Mouse (Mus musculus): ENCODE data around the gene Bicdl2. TPM values are rescaled to one million over a fixed set of nuclear protein-coding genes. Genes with fewer than 3 reads are reported as not detected.

Gene Bicdl2
- polyA plus RNA-seq, 1 experiment from 2014 or later: 0.29 TPM

DNA sequence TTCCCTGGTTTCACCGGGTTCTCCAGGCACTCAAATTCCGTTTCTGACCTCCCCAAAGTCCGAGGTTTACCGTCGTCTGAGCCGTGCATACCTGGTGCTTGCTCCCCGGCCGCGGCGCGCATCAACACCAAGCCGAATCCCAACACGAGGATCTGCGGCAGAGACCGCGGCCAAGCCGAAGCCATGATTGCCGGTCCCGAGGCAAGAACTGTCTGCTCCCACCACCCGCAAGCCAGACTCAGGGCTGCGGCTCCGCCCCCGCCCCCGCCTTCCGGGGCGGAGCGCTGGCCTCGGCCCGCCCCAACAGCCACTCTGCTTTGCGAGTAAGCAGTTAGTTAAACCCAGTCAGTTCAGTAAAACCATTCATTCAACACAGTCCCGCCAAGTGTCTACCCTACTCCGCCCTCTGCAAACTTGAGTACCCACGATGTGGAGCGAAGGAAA, 17.0 kb downstream of the Bicdl2 start, which contains the start of gene Tnfrsf12a:
Tnfrsf12a (minus strand) TSS at position 233 of the 444 bp plus-strand sequence.
- Histone ChIP-seq H3K4me1 (ENCODE audit: control insufficient read depth, insufficient read depth, low read length) (peaks cover 10% of the 10 kb centered on the region; the same call in 1 of the 2 replicates), H3K4me2 (ENCODE audit: low read depth, low read length) (peak within 1 kb of the TSS; percentile 82), H3K9ac (replicated peaks; ENCODE audit: low read depth, low read length) (peak within 1 kb of the TSS; percentile 37; the same call in 1 of the 2 replicates), H3K4me3 (ENCODE audit: low read depth, low read length) (peak within 1 kb of the TSS; percentile 39), H3K36me3 (ENCODE audit: control insufficient read depth, insufficient read depth, low read length) (no peaks in the 10 kb centered on the region), H3K27ac (ENCODE audit: low read depth, low read length) (no peak within 1 kb of the TSS; the same call in 1 of the 2 replicates), H3K9me3 (ENCODE audit: control insufficient read depth, low read length) (no peaks in the 10 kb centered on the region), H3K27me3 (ENCODE audit: control insufficient read depth, insufficient read depth, low read length) (peaks cover 22% of the 10 kb centered on the region)
- WGBS: under 1% methylated on average over 34 of the region's 34 CpGs
- ATAC-seq (ENCODE audit: low read depth): no peak

DNA sequence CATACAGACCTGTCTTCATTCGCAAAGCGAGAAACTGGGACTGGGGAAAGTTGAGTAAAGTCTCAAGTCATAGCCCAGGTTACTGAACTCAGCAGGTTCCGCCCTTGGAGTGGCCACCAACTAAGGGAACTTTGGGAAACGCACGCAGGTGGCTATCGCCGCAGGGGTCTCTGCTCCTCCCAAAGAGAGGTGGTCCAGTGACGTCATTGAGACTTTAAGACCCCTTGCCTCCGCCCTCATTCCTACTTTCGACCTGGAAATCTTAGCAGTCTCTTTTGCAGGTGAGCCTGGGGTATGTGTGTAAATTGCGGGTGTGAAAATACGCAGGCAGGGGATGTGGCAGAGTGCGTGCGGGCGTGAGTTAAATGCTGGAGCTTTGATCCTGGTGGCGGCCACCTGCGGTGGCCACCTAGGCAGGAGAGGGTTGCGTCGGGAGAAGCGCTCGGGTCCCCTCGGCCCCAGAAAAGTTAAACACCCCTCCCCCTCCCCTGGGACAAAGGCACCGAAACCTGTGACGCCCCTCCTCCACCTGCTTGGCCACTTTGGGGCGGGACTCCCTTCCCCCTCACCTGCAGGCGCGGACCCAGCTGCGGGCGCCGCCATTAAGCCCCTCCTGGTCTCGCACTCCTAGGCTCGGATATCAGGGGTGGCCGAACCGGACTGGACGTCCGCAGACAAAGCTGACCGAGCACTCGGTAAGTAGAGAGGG, 19.0 kb downstream of the Bicdl2 start, which contains the start of gene Cldn6:
Cldn6 (plus strand) TSS at position 123 of the 709 bp plus-strand sequence.
- Histone ChIP-seq H3K9me3 (ENCODE audit: control insufficient read depth, low read length) (no peaks in the 10 kb centered on the region), H3K27ac (ENCODE audit: low read depth, low read length) (no peak within 1 kb of the TSS), H3K36me3 (ENCODE audit: control insufficient read depth, insufficient read depth, low read length) (no peaks in the 10 kb centered on the region), H3K4me3 (ENCODE audit: low read depth, low read length) (no peak within 1 kb of the TSS), H3K27me3 (ENCODE audit: control insufficient read depth, insufficient read depth, low read length) (peaks cover 36% of the 10 kb centered on the region), H3K4me2 (ENCODE audit: low read depth, low read length) (no peak within 1 kb of the TSS), H3K9ac (replicated peaks; ENCODE audit: low read depth, low read length) (no peak within 1 kb of the TSS), H3K4me1 (ENCODE audit: control insufficient read depth, insufficient read depth, low read length) (peaks cover 10% of the 10 kb centered on the region; the same call in 1 of the 2 replicates)
- no peak for ATAC-seq (ENCODE audit: low read depth)
- 3% methylated on average over 37 of the region's 38 CpGs for WGBS

DNA sequence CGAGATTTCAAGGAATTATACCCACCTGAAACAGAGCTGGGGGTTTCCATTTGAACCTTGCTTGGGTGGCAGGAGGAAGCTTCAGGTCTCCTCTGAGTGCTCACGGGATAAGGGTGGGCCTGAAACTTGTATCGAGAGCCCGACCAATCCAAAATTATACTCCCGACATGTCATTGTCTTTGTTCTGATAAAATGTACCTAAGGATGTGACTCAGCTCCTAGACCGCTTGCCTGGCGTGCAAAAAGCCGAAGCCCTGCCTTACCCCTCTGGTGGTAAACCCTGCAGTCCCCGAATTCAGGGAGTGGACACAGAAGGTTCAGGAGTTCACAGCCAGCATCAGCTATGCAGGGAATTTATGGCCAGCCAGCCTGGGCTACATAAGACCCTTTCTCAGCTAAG, 20.0 kb downstream of the Bicdl2 start:
- H3K9ac ChIP-seq (replicated peaks; ENCODE audit: low read depth, low read length): no peak overlapping the region
- no peak overlapping the region for H3K27ac ChIP-seq (ENCODE audit: low read depth, low read length)
- H3K4me2 ChIP-seq (ENCODE audit: low read depth, low read length): no peak overlapping the region
- no peaks in the 10 kb centered on the region for H3K9me3 ChIP-seq (ENCODE audit: control insufficient read depth, low read length)
- peaks cover 36% of the 10 kb centered on the region for H3K27me3 ChIP-seq (ENCODE audit: control insufficient read depth, insufficient read depth, low read length)
- no peaks in the 10 kb centered on the region for H3K36me3 ChIP-seq (ENCODE audit: control insufficient read depth, insufficient read depth, low read length)
- H3K4me3 ChIP-seq (ENCODE audit: low read depth, low read length): no peak overlapping the region
- ATAC-seq (ENCODE audit: low read depth): no peak
- 73% methylated on average over 9 of the region's 9 CpGs for WGBS
- H3K4me1 ChIP-seq (ENCODE audit: control insufficient read depth, insufficient read depth, low read length): peaks cover 10% of the 10 kb centered on the region; the same call in 1 of the 2 replicates

DNA sequence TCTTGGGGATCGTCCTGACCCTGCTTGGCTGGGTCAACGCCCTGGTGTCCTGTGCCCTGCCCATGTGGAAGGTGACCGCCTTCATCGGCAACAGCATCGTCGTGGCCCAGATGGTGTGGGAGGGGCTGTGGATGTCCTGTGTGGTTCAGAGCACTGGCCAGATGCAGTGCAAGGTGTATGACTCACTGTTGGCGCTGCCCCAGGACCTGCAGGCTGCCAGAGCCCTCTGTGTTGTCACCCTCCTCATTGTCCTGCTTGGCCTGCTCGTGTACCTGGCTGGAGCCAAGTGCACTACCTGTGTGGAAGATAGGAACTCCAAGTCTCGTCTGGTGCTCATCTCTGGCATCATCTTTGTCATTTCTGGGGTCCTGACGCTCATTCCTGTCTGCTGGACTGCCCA, 20.8 kb downstream of the Bicdl2 start:
- H3K4me2 ChIP-seq (ENCODE audit: low read depth, low read length): no peak overlapping the region
- no peak overlapping the region for H3K4me3 ChIP-seq (ENCODE audit: low read depth, low read length)
- no peaks in the 10 kb centered on the region for H3K9me3 ChIP-seq (ENCODE audit: control insufficient read depth, low read length)
- peaks cover 32% of the 10 kb centered on the region for H3K27me3 ChIP-seq (ENCODE audit: control insufficient read depth, insufficient read depth, low read length)
- no peaks in the 10 kb centered on the region for H3K36me3 ChIP-seq (ENCODE audit: control insufficient read depth, insufficient read depth, low read length)
- no peak overlapping the region for H3K27ac ChIP-seq (ENCODE audit: low read depth, low read length)
- 77% methylated on average over 10 of the region's 10 CpGs for WGBS
- H3K9ac ChIP-seq (replicated peaks; ENCODE audit: low read depth, low read length): no peak overlapping the region
- no peak for ATAC-seq (ENCODE audit: low read depth)
- H3K4me1 ChIP-seq (ENCODE audit: control insufficient read depth, insufficient read depth, low read length): peaks cover 8% of the 10 kb centered on the region; the same call in 1 of the 2 replicates

DNA sequence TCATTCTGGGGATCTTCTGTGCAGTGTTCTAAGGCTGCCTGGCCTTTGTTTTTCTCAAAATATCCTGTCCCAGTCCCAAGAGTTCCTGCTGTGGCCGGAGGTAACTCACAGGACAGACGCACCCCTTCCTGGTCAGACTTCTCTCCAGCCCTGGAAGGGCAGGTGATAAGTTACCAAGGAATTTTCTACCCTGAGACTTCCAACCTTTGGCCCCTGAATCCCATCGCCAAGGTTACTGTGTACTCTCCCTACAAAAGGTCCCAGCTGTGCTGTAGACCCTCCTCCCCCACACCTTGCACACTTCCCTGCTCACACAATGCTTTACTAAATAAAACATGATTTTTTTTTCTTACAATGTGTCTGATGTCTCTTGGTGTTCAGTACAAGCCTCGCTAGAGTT, 21.8 kb downstream of the Bicdl2 start:
- Histone ChIP-seq H3K4me3 (ENCODE audit: low read depth, low read length) (no peak overlapping the region), H3K27ac (ENCODE audit: low read depth, low read length) (no peak overlapping the region), H3K4me1 (ENCODE audit: control insufficient read depth, insufficient read depth, low read length) (no peaks in the 10 kb centered on the region), H3K36me3 (ENCODE audit: control insufficient read depth, insufficient read depth, low read length) (no peaks in the 10 kb centered on the region), H3K27me3 (ENCODE audit: control insufficient read depth, insufficient read depth, low read length) (peaks cover 32% of the 10 kb centered on the region), H3K9ac (replicated peaks; ENCODE audit: low read depth, low read length) (no peak overlapping the region), H3K4me2 (ENCODE audit: low read depth, low read length) (no peak overlapping the region), H3K9me3 (ENCODE audit: control insufficient read depth, low read length) (no peaks in the 10 kb centered on the region)
- 65% methylated on average over 4 of the region's 4 CpGs for WGBS
- no peak for ATAC-seq (ENCODE audit: low read depth)

DNA sequence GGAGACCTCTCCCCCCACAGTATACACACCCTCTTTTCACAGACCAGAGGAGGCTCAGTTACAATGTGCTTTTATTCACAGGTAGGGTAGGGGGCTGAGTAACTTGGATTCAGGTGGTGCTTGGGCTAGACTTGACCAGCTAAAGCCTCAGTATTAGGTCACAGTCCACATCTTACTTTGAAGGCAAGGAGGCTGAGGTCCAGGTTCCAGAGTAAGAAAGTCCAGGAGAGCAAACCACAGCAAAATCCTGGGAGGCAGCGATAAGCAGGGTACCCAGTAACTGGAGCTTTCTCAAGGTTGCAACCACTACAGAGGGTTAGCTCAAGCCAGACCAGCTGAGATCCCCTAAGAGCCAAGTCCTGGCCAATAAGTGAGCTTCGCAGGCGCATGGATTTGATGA, 22.2 kb downstream of the Bicdl2 start:
- Histone ChIP-seq H3K9ac (replicated peaks; ENCODE audit: low read depth, low read length) (no peak overlapping the region), H3K4me1 (ENCODE audit: control insufficient read depth, insufficient read depth, low read length) (no peaks in the 10 kb centered on the region), H3K27ac (ENCODE audit: low read depth, low read length) (no peak overlapping the region), H3K36me3 (ENCODE audit: control insufficient read depth, insufficient read depth, low read length) (no peaks in the 10 kb centered on the region), H3K9me3 (ENCODE audit: control insufficient read depth, low read length) (no peaks in the 10 kb centered on the region), H3K4me2 (ENCODE audit: low read depth, low read length) (no peak overlapping the region), H3K27me3 (ENCODE audit: control insufficient read depth, insufficient read depth, low read length) (peaks cover 32% of the 10 kb centered on the region), H3K4me3 (ENCODE audit: low read depth, low read length) (no peak overlapping the region)
- 65% methylated on average over 3 of the region's 3 CpGs for WGBS
- ATAC-seq (ENCODE audit: low read depth): no peak

DNA sequence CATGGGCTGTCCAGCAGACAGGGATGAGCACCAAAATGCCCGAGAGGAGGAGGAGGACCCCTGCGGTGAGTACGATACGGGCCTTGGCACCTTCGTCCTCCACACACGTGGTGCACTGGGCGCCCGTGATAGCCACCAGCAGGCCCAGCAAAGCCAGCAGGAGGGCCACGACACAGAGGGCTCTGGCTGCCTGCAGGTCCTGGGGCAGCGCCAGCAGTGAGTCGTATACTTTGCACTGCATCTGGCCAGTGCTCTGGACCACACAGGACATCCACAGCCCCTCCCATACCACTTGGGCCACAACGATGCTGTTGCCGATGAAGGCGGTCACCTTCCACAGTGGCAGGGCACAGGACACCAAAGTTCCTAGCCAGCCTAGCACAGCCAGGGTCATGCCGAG, 22.9 kb downstream of the Bicdl2 start:
- WGBS: 12% methylated on average over 15 of the region's 15 CpGs
- H3K4me3 ChIP-seq (ENCODE audit: low read depth, low read length): no peak overlapping the region
- ATAC-seq (ENCODE audit: low read depth): no peak
- H3K9ac ChIP-seq (replicated peaks; ENCODE audit: low read depth, low read length): no peak overlapping the region
- no peak overlapping the region for H3K4me2 ChIP-seq (ENCODE audit: low read depth, low read length)
- no peaks in the 10 kb centered on the region for H3K36me3 ChIP-seq (ENCODE audit: control insufficient read depth, insufficient read depth, low read length)
- no peaks in the 10 kb centered on the region for H3K4me1 ChIP-seq (ENCODE audit: control insufficient read depth, insufficient read depth, low read length)
- no peak overlapping the region for H3K27ac ChIP-seq (ENCODE audit: low read depth, low read length)
- peaks cover 32% of the 10 kb centered on the region for H3K27me3 ChIP-seq (ENCODE audit: control insufficient read depth, insufficient read depth, low read length)
- no peaks in the 10 kb centered on the region for H3K9me3 ChIP-seq (ENCODE audit: control insufficient read depth, low read length)

DNA sequence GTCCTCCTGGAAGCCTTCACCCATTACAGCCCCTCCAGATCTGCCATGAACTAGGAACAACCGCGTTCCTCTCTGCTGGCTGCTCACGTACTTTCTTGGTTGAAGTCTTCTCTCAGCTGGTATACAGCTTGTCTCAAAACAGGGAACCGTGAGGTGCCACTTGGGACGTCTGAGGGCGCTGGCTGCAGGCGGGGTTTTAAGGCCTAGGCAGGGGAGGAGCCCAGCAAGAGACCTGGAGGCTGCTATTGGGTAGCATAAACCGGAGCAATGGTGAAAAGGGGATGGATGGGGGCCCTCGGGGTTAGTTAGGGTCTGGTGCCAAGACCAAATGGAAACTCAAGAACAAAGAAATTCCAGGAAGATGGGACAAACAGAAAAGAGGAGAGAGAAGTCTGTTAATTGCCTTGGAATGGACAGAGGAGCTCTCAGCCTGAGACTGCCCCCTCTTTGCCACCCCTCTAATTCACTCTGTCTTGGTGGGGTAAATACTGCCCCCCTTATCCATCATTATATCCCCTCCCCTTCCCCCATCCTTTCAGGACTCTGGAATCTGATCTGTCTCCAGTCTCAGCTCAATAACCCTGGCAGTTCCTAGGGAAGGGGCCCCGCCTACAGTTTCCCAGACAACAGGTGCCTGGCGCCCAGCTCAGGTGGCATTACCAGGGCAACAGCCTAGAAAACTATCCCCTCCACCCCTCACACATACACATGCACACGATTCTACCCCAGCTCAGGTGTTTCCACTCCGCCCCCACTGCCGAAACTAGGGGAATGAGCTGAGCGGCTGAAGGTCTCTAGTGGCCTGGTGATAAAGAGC, 23.8 kb downstream of the Bicdl2 start, which contains the start of gene Cldn9:
Cldn9 (minus strand) TSS at position 171 of the 817 bp plus-strand sequence.
- Histone ChIP-seq H3K27ac (ENCODE audit: low read depth, low read length) (no peak within 1 kb of the TSS), H3K36me3 (ENCODE audit: control insufficient read depth, insufficient read depth, low read length) (no peaks in the 10 kb centered on the region), H3K4me3 (ENCODE audit: low read depth, low read length) (no peak within 1 kb of the TSS), H3K4me1 (ENCODE audit: control insufficient read depth, insufficient read depth, low read length) (no peaks in the 10 kb centered on the region), H3K4me2 (ENCODE audit: low read depth, low read length) (no peak within 1 kb of the TSS), H3K27me3 (ENCODE audit: control insufficient read depth, insufficient read depth, low read length) (peaks cover 30% of the 10 kb centered on the region), H3K9ac (replicated peaks; ENCODE audit: low read depth, low read length) (no peak within 1 kb of the TSS), H3K9me3 (ENCODE audit: control insufficient read depth, low read length) (no peaks in the 10 kb centered on the region)
- ATAC-seq (ENCODE audit: low read depth): no peak
- WGBS: 8% methylated on average over 15 of the region's 15 CpGs

DNA sequence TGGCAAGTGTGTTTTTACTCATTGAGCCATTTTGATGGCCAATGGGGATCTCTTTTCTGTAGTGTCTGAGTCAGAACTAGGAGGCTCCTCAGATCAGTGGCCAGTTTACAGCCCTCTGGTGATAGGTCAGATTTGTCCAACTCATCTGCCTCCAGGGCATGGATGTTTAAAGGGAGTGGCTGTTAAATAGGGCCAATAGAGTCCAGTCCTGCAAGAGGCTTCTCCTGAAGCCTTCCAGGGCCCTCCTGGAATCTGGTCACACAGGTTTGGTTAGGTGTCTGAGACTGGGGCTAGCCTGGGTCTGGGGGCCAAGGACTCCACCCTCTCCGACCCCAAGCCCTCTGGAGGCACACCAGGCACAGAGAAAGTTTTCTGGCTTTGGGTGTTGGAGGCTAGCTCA, 34.2 kb downstream of the Bicdl2 start:
- H3K4me3 ChIP-seq (ENCODE audit: low read depth, low read length): no peak overlapping the region
- 75% methylated on average over 1 of the region's 1 CpGs for WGBS

More for the DNA sequence above, 34.2 kb downstream of the Bicdl2 start:
- no peaks in the 10 kb centered on the region for H3K4me1 ChIP-seq (ENCODE audit: control insufficient read depth, insufficient read depth, low read length)
- no peak overlapping the region for H3K4me2 ChIP-seq (ENCODE audit: low read depth, low read length)
- H3K27me3 ChIP-seq (ENCODE audit: control insufficient read depth, insufficient read depth, low read length): peaks cover 9% of the 10 kb centered on the region
- no peak for ATAC-seq (ENCODE audit: low read depth)
- no peak overlapping the region for H3K9ac ChIP-seq (replicated peaks; ENCODE audit: low read depth, low read length)
- no peaks in the 10 kb centered on the region for H3K9me3 ChIP-seq (ENCODE audit: control insufficient read depth, low read length)
- no peak overlapping the region for H3K27ac ChIP-seq (ENCODE audit: low read depth, low read length)
- no peaks in the 10 kb centered on the region for H3K36me3 ChIP-seq (ENCODE audit: control insufficient read depth, insufficient read depth, low read length)

All from neural tube, embryonic 14.5 days (tissue).